Mouse (Mus musculus) naive thymus-derived CD4-positive, alpha-beta T cell, adult 5 months (primary cell): ENCODE measurements around the gene Wdr91. TPM values are rescaled to one million over a fixed set of nuclear protein-coding genes. Genes with fewer than 3 reads are reported as not detected.

Experiments used
- polyA plus RNA-seq: library from polyadenylated mRNA; unstranded; fragments of 100-300 nt; shearing (Covaris generic); gene quantifications from one replicate; pipeline ENCODE4 v1.2.1, GENCODE M21; 2017

Wdr91 gene
- polyA plus RNA-seq = 32.2 TPM

GRCm38 (mm10) chr6:34910371-34911219 lies at the start of gene Wdr91:
Gene Wdr91, minus strand, starts transcription at chr6:34910876.

DNA sequence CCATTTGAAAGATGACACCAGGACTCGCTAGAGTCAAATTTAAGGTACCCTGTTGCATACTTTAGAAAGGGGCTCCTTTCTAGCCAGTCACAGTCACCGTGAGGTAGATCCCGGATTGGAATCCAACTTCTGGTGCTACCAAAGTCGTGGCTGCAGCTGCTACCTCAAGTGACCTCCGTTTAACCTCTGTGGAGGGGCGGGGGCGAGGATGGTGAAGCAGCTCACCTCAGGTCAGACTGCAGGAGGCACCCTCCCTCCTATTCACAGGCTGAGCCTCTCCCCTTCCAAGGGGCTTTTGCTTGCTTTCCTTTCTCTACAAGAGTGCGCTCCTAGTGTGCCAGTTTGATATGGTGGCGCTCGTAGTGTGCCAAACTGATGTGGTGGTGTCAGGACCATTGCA lies 9.3 kb upstream of the Wdr91 start, which contains the start of gene Stra8:
Stra8 (plus strand) TSS at position 208 of the 400 bp plus-strand sequence.

GRCm38 (mm10) chr6:34877509-34878321 lies 33.0 kb downstream of the Wdr91 start, which contains the start of gene Cyren:
Gene Cyren, minus strand, starts transcription at chr6:34878060.

DNA sequence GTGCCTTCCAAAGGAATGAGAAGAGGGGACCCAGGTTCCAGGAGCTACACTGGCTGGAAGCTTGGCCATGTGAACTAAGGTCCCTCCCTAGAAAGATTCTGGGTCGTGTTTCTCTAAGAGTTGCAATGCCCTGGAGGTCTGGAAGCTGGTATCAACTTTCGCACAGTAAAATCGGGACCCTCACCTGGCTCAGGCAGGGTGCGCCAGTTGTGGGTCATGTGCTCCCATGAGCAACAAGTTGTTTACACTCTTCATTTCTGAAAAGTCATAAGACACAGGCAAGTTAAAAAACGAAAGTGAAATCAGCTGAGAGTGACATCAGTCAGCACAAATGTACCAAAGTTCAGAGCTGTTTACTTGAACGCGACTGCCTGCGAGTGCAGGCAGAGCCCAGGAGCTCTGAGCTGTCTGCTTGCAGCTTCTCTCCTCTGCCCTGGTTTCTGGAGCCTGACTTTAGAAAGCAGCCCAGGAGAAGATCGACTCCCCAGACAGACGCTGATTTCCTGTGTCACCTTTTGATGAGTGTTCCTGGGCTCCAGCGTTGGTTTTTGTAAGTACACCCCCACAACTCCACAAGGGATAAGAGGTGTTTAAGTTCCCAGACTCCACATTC lies 47.8 kb downstream of the Wdr91 start, which contains the start of gene Tmem140:
Tmem140 (plus strand) TSS at position 356 of the 613 bp plus-strand sequence.

Other genes starting within 250 kb of the Wdr91 start
- 1.4 TPM for gene Agbl3, start 130.4 kb downstream of the Wdr91 start, polyA plus RNA-seq
- 5.7 TPM for gene Tmem140, start 47.7 kb downstream of the Wdr91 start, polyA plus RNA-seq
- 1.3 TPM for gene Cyren, start 32.8 kb downstream of the Wdr91 start, polyA plus RNA-seq
- not detected for gene Stra8, start 9.3 kb upstream of the Wdr91 start, polyA plus RNA-seq
- 0.73 TPM for gene Slc23a4, start 77.5 kb upstream of the Wdr91 start, polyA plus RNA-seq
- gene Cnot4, start 222.8 kb upstream of the Wdr91 start, polyA plus RNA-seq = 58.7 TPM